Mouse (Mus musculus) macrophage (primary cell): ENCODE measurements around the gene Polr2h. TPM values are rescaled to one million over a fixed set of nuclear protein-coding genes. Genes with fewer than 3 reads are reported as not detected.
"Not testable (repeated sequence)": the region's sequence is repeated elsewhere in the genome, so short reads cannot be mapped to it uniquely, and the experiment has no call there.

Experiments
- H3K27ac ChIP-seq: fragments of 350-480 bp; formaldehyde crosslinking; 2 replicates; pipeline ENCODE4 v1.9.0; 2021
- H3K36me3 ChIP-seq: fragments of 350-480 bp; formaldehyde crosslinking; 2 replicates; pipeline ENCODE4 v1.9.0; 2021; ENCODE audit errors: inconsistent target
- H3K4me3 ChIP-seq: fragments of 350-480 bp; formaldehyde crosslinking; 2 replicates; pipeline ENCODE4 v1.9.0; 2021; ENCODE audit errors: inconsistent target
- H3K79me2 ChIP-seq: fragments of 350-480 bp; formaldehyde crosslinking; 2 replicates; pipeline ENCODE4 v1.9.0; 2021; ENCODE audit errors: inconsistent target
- WGBS: methylation state at CpG from one replicate; pipeline ENCODE4 v1.1.7; 2026; ENCODE audit warnings: inconsistent platforms; ENCODE audit not compliant: missing documents; 5-methylcytosine and 5-hydroxymethylcytosine counted together
- polyA plus RNA-seq: library from polyadenylated mRNA; stranded (reverse); fragments of 250-400 nt; gene quantifications from 3 replicates; pipeline ENCODE4 v1.2.4, GENCODE M21; 2018; ENCODE audit warnings: inconsistent platforms
- total RNA-seq, 78 experiments: library from RNA; depleted of rRNA; stranded (reverse); fragments of 250-400 nt; gene quantifications; 1 replicate in 9 of 78; 2 replicates in 24 of 78; 3 replicates in 43 of 78; 4 replicates in 2 of 78; pipeline ENCODE4 v1.2.4; 2018; ENCODE audit warnings: inconsistent platforms in 56 of 78

Polr2h gene
- 10 to 100 TPM in 3 of 26 experiments, 1 to 10 TPM in 23; 2.4 to 10.3 (median 4.9) TPM for total RNA-seq (2018; cell fraction: chromatin; rRNA removed)
- total RNA-seq (2018; cell fraction: cytosol; rRNA removed): 10 to 100 TPM; 10.2 to 20.7 (median 14.9) TPM
- 10 to 100 TPM in 9 of 26 experiments, 1 to 10 TPM in 17; 3.1 to 16.1 (median 7.9) TPM for total RNA-seq (2018; cell fraction: nucleus; rRNA removed)
- 5.2 to 20.4 TPM (median 12.3 TPM) in 3 replicates for polyA plus RNA-seq

DNA sequence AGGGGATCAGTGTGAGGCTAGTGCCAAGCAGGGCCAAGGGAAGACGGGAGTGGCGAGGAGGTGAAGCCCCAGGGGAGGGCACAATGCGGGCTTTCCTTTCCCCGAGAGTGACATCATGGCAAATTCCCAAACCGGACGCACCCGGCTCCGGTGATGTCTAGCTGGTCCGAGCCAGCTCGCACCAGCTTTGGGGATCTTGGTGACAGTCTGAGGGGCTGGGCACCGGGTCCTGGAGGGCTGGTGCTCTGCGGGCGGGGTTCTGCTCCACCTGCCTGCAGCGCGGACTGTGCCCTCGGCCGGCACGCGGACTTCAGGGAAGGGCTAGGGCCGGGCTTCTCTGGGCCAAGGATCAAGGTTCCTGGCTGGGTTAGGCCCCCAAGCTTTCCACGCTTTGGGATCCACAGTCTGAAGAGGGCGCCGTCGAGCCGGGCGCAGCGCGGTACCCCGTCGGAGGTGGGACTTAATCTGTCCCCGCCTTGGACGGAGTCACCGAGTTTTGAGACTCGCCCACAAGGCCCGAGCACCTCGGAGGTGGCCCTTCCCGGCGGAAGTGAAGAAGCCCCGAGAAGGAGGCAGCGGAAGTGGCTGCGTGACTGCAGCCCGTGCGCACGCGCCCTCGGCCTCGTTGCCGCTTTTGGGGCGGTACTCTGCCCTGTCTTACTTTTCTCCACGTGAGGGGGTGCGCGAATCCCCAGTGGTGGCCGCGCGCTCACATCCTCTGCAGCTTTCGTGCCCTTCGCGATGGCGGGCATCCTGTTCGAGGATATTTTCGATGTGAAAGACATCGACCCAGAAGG is at the start of gene Polr2h, which contains the start of gene Clcn2:
TSS of gene Polr2h (plus strand) at position 485 of the 797 bp plus-strand sequence.
TSS of gene Clcn2 (minus strand) at position 566 of the 797 bp plus-strand sequence.
- Histone ChIP-seq H3K27ac (peak within 1 kb of the TSS; percentile 61), H3K36me3 (peaks cover 7% of the 10 kb centered on the region; the same call in 1 of the 2 replicates), H3K79me2 (no peaks in the 10 kb centered on the region), H3K4me3 (peak within 1 kb of the TSS; percentile 64)
- WGBS: under 1% methylated on average over 62 of the region's 62 CpGs

DNA sequence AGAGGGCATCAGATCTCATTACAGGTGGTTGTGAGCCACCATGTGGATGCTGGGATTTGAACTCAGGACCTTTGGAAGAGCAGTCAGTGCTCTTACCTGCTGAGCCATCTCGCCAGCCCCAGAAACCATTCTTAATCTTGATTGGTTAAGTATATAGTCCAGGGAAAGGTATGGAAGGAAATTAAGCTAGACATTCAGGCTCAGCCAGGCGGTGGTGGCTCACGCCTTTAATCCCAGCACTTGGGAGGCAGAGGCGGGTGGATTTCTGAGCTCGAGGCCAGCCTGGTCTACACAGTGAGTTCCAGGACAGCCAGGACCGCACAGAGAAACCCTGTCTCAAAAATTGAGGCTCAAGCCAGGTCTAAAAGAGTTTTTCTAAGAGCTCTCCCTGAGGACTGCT is 49.5 kb upstream of the Polr2h start, which contains the start of gene Eif4g1:
TSS of gene Eif4g1 (plus strand) at position 301 of the 400 bp plus-strand sequence.
- not testable (repeated sequence) for H3K79me2 ChIP-seq, H3K27ac ChIP-seq, H3K4me3 ChIP-seq, H3K36me3 ChIP-seq
- WGBS: 91% methylated on average over 3 of the region's 6 CpGs

- H3K4me3 ChIP-seq: no peak overlapping the region
- H3K79me2 ChIP-seq: peaks cover 21% of the 10 kb centered on the region
- no peak overlapping the region for H3K27ac ChIP-seq
- 95% methylated on average over 3 of the region's 3 CpGs for WGBS
- H3K36me3 ChIP-seq: peaks cover 2% of the 10 kb centered on the region
These were observed 47.2 kb upstream of the Polr2h start for GRCm38 (mm10) chr16:20670291-20670690.

- WGBS: 15% methylated on average over 6 of the region's 6 CpGs
- H3K4me3 ChIP-seq: peak overlapping the region; percentile 25; the same call in 1 of the 2 replicates
- H3K27ac ChIP-seq: peak overlapping the region; percentile 61
- H3K36me3 ChIP-seq: peaks cover 16% of the 10 kb centered on the region
- peaks cover 37% of the 10 kb centered on the region for H3K79me2 ChIP-seq
These were observed 45.6 kb upstream of the Polr2h start for GRCm38 (mm10) chr16:20671886-20672285.

DNA sequence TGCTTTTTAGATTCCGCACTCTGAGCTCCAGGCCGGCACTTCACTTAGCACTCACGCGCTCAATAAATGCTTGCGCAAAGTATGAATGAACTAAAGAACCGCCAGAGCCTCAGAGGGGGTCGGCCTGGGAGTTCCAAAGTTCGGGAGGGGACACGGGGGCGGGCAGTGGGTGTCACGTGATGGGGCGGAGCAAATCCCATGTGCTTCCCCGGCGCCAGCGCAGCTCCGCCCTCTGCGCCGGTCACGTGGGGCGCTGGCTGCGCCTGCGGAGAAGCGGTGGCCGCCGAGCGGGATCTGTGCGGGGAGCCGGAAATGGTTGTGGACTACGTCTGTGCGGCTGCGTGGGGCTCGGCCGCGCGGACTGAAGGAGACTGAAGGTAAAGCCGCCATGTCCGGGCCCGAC is 45.0 kb upstream of the Polr2h start:
- Histone ChIP-seq H3K4me3 (peak overlapping the region; percentile 25; the same call in 1 of the 2 replicates), H3K79me2 (peaks cover 43% of the 10 kb centered on the region), H3K27ac (peak overlapping the region; percentile 61), H3K36me3 (peaks cover 16% of the 10 kb centered on the region)
- under 1% methylated on average over 38 of the region's 38 CpGs for WGBS

GRCm38 (mm10) chr16:20672965-20673705 is 44.3 kb upstream of the Polr2h start:
- under 1% methylated on average over 49 of the region's 78 CpGs for WGBS
- Histone ChIP-seq H3K36me3 (peaks cover 16% of the 10 kb centered on the region), H3K27ac (peak overlapping the region; percentile 52)

GRCm38 (mm10) chr16:20673706-20674303 is 43.7 kb upstream of the Polr2h start:
- WGBS: 8% methylated on average over 14 of the region's 14 CpGs
- H3K79me2 ChIP-seq: peaks cover 56% of the 10 kb centered on the region

More at GRCm38 (mm10) chr16:20672965-20673705, 44.3 kb upstream of the Polr2h start:
- H3K79me2 ChIP-seq: peaks cover 49% of the 10 kb centered on the region
- peak overlapping the region; percentile 88 for H3K4me3 ChIP-seq

DNA sequence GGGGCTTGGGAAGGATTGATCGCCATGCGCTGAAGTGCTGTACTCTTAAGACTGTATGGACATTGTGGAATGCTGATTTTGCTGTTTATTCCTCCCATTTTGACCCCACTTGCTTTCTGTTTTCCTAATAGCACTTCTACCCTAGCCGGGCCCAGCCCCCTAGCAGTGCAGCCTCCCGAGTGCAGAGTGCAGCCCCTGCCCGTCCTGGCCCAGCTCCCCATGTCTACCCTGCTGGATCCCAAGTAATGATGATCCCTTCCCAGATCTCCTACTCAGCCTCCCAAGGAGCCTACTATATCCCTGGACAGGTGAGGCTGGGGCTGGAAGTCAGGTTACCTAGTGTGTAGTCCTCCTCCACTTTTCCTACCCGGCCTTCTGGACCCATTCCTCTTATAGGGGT is 42.3 kb upstream of the Polr2h start:
- Histone ChIP-seq H3K79me2 (peaks cover 68% of the 10 kb centered on the region), H3K27ac (no peak overlapping the region), H3K36me3 (peaks cover 32% of the 10 kb centered on the region), H3K4me3 (no peak overlapping the region)
- WGBS: 90% methylated on average over 6 of the region's 6 CpGs

More at GRCm38 (mm10) chr16:20673706-20674303, 43.7 kb upstream of the Polr2h start:
- H3K27ac ChIP-seq: peak overlapping the region; percentile 52
- H3K36me3 ChIP-seq: peaks cover 19% of the 10 kb centered on the region
- H3K4me3 ChIP-seq: peak overlapping the region; percentile 88

DNA sequence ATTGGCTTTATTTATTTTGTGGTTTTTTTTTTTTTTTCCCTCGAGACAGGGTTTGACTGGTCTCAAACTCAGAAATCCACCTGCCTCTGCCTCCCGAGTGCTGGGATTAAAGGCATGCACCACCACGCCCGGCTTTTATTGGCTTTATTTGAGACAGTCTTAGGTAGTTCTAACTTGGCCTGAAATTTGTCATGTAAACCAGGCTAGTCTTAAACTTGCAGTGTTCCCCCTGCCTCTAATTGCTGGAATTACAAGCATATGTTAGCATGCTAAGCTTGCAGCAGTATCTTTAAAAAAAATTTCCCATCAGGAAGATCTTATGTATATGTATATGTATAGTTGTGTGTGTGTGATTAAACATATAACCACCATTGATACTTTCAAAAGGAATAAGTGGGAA is 40.8 kb upstream of the Polr2h start:
- WGBS: 64% methylated on average over 4 of the region's 4 CpGs
- peaks cover 45% of the 10 kb centered on the region for H3K36me3 ChIP-seq
- no peak overlapping the region for H3K4me3 ChIP-seq
- no peak overlapping the region for H3K27ac ChIP-seq
- peaks cover 68% of the 10 kb centered on the region for H3K79me2 ChIP-seq

DNA sequence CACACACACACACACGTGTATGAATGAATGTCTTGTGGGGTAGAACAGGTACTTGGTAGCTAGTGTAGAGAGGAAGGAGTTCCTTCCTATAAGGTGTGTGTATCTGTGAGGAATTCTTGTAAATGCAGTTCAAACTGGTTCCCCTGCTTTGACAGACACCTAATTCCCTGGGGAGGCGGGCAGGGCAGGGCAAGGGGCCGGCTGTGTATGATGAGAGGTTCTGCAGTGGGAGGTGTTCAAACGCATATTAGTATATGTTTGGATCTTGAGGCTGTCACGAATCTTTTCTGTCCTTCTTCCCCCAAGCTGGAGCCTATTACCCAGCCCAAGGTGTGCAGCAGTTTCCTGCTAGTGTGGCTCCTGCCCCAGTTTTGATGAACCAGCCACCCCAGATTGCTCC is 40.1 kb upstream of the Polr2h start:
- Histone ChIP-seq H3K4me3 (no peak overlapping the region), H3K79me2 (peaks cover 68% of the 10 kb centered on the region), H3K36me3 (peaks cover 52% of the 10 kb centered on the region), H3K27ac (peak overlapping the region; percentile 21)
- WGBS: 78% methylated on average over 4 of the region's 5 CpGs

DNA sequence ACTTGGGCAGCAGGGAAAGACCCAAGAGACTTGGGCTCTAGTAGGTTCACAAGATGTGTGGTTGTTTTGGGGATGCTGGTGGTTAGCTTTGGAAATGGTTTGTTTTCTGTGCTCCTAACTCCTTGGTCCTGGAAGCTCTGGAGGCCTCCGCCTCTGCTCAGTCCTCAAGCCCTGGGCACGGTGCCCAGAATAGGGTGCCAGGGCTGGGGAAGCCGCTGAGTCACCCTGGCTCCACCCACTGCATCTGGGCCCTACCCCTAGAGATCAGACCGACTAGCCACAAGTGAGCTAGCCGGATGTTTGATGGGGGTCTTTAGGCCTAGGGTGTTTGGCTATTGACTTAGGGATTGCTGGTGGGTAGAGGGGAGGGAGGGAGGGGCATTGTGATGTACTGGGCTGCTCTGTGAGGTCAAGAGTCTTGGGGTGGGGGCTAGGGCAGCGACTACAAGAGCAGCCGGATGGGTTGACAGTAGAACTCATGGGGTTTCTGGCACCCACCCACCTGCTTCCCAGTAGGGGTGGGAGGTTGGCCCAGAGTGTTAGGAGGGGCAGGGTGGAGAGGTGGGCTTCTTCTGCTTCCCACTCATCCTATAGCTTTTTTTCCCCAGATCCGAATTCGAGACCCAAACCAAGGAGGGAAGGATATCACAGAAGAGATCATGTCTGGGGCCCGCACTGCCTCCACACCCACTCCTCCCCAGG is 39.3 kb upstream of the Polr2h start:
- 48% methylated on average over 10 of the region's 10 CpGs for WGBS
- H3K4me3 ChIP-seq: no peak overlapping the region
- peaks cover 59% of the 10 kb centered on the region for H3K36me3 ChIP-seq
- peaks cover 68% of the 10 kb centered on the region for H3K79me2 ChIP-seq
- peak overlapping the region; percentile 21 for H3K27ac ChIP-seq

- WGBS: 95% methylated on average over 3 of the region's 3 CpGs
- peaks cover 47% of the 10 kb centered on the region for H3K36me3 ChIP-seq
- H3K79me2 ChIP-seq: no peaks in the 10 kb centered on the region
- H3K27ac ChIP-seq: no peak overlapping the region
- no peak overlapping the region for H3K4me3 ChIP-seq
These were observed 26.7 kb upstream of the Polr2h start for GRCm38 (mm10) chr16:20690774-20691173.

DNA sequence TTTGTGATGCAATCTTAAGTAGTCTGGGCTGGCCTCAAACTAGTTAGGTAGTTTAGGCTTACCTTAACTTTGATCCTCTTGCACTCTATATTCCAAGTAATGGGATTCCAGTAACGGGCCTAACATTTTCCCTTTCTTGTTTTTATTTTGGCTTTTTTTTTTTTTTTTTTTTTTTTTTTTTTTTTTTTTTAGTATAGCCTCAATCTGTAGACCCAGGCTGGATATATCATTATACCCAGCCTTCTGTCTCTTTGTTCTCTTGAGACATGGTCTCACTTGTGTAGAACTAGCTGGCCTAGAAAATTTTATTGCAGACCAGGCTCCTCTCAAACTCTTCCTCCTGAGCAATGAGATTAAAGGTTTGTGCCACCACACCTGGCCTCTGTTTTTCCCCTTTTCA is 25.8 kb upstream of the Polr2h start:
- 86% methylated on average over 1 of the region's 1 CpGs for WGBS
- Histone ChIP-seq H3K36me3 (peaks cover 38% of the 10 kb centered on the region), H3K79me2 (no peaks in the 10 kb centered on the region), H3K4me3 (no peak overlapping the region), H3K27ac (no peak overlapping the region)
